Mouse (Mus musculus) forebrain, embryonic 13.5 days (tissue): ENCODE results near the gene Atoh1. TPM values are rescaled to one million over a fixed set of nuclear protein-coding genes. Genes with fewer than 3 reads are reported as not detected.

ENCODE experiments used
- ATAC-seq: fragments of 200-750 bp; cut with Nextera tagmentation; 2 replicates; pipeline ENCODE4 v1.8.0; 2017
- H3K27ac ChIP-seq: fragments of 300-500 bp; sonication (generic); 2 replicates; pipeline ENCODE4 v1.5.1; 2015; ENCODE audit warnings: inconsistent platforms, mild to moderate bottlenecking, moderate library complexity
- H3K27me3 ChIP-seq: fragments of 300-500 bp; sonication (generic); 2 replicates; pipeline ENCODE4 v1.6.1; 2015; ENCODE audit warnings: mild to moderate bottlenecking, inconsistent platforms
- H3K36me3 ChIP-seq: fragments of 300-500 bp; sonication (generic); 2 replicates; pipeline ENCODE4 v1.6.1; 2015; ENCODE audit warnings: mild to moderate bottlenecking, inconsistent platforms; ENCODE audit not compliant: poor library complexity, severe bottlenecking
- H3K4me1 ChIP-seq: fragments of 300-500 bp; sonication (generic); 2 replicates; pipeline ENCODE4 v1.6.1; 2015; ENCODE audit warnings: inconsistent platforms
- H3K4me2 ChIP-seq: fragments of 300-500 bp; sonication (generic); 2 replicates; pipeline ENCODE4 v1.6.1; 2015; ENCODE audit warnings: inconsistent platforms, mild to moderate bottlenecking, moderate library complexity
- H3K4me3 ChIP-seq: fragments of 300-500 bp; sonication (generic); 2 replicates; pipeline ENCODE4 v1.5.1; 2015; ENCODE audit warnings: mild to moderate bottlenecking, inconsistent platforms
- H3K9ac ChIP-seq: fragments of 300-500 bp; sonication (generic); 2 replicates; pipeline ENCODE4 v1.6.1; 2015; ENCODE audit warnings: mild to moderate bottlenecking, inconsistent platforms
- H3K9me3 ChIP-seq: fragments of 300-500 bp; sonication (generic); replicated peaks from 2 replicates; pipeline ENCODE4 v1.6.1; 2016; ENCODE audit warnings: inconsistent platforms
- WGBS: fragments of 180-500 bp; shearing (Covaris S2); methylation state at CpG from one replicate; pipeline ENCODE4 v1.1.7; 2015; 5-methylcytosine and 5-hydroxymethylcytosine counted together
- polyA plus RNA-seq: library from polyadenylated mRNA; unstranded; fragments of >200 nt; fragmentation: Nextera tagmentation; extraction: Ambion mirVana; gene quantifications from 2 replicates; pipeline ENCODE4 v1.2.1, GENCODE M21; 2015

The Atoh1 gene
- polyA plus RNA-seq = not detected in 2 replicates

GRCm38 (mm10) chr6:64728499-64729198 is at the start of gene Atoh1:
Atoh1 (plus strand) TSS chr6:64729125.
- ATAC-seq = peak; percentile 83
- under 1% methylated on average over 34 of the region's 34 CpGs for WGBS

DNA sequence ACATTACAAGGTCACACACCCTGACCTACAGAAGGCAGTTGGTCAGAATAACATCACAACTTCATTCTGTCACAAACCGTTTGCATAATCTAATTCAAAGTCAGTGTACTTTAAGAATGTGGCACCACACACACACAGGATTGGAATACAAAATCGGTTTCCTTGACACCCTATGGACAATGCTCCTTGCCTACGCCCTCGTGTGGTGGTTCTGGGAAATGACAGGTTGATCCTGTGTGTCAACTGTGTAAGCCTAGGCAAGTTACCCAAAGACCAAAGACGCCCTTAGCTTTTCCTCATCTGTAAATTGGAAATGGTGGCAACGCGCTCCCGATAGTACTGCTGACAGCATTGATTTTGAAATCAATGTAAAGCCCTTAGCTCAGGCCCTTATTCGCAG is 45.0 kb upstream of the Atoh1 start:
- 36% methylated on average over 9 of the region's 9 CpGs for WGBS
- no peaks in the 10 kb centered on the region for H3K27me3 ChIP-seq
- no peak overlapping the region for H3K9ac ChIP-seq
- no peaks in the 10 kb centered on the region for H3K9me3 ChIP-seq
- no peaks in the 10 kb centered on the region for H3K36me3 ChIP-seq
- no peak overlapping the region for H3K27ac ChIP-seq
- peaks cover 10% of the 10 kb centered on the region for H3K4me1 ChIP-seq
- no peak overlapping the region for H3K4me3 ChIP-seq
- H3K4me2 ChIP-seq = no peak overlapping the region
- peak; percentile 52; the same call in 1 of the 2 replicates for ATAC-seq

More at GRCm38 (mm10) chr6:64728499-64729198, at the start of gene Atoh1:
- Histone ChIP-seq H3K4me1 (peaks cover 30% of the 10 kb centered on the region), H3K4me3 (peak within 1 kb of the TSS; percentile 46), H3K9me3 (no peaks in the 10 kb centered on the region), H3K4me2 (peak within 1 kb of the TSS; percentile 82), H3K36me3 (no peaks in the 10 kb centered on the region), H3K27me3 (peaks cover 69% of the 10 kb centered on the region), H3K27ac (no peak within 1 kb of the TSS), H3K9ac (peak within 1 kb of the TSS; percentile 22)

DNA sequence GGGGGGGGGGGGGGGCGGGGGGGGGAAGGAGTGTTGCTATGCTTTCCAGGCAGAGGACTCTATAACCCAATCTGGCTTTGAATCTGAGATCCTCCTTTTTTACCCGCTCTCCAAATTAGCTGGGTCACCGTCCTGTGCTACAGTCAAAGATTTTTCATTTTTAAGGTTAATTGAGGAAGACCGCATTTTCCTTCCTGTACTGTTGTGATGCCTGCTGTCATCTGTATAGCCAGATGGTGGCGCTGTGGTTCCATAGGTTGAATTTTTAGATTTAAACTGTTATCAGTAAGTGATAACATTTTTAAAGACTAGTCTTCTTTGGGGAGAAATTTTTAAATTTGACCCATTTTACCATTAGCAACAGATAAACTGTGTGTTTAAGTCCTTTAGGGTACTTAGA is 44.0 kb upstream of the Atoh1 start:
- H3K4me3 ChIP-seq = no peak overlapping the region
- peak overlapping the region; percentile 32; the same call in 1 of the 2 replicates for H3K4me2 ChIP-seq
- peak; percentile 48; the same call in 1 of the 2 replicates for ATAC-seq
- WGBS = 7% methylated on average over 5 of the region's 5 CpGs
- no peaks in the 10 kb centered on the region for H3K27me3 ChIP-seq
- no peak overlapping the region for H3K9ac ChIP-seq
- no peak overlapping the region for H3K27ac ChIP-seq
- H3K36me3 ChIP-seq = no peaks in the 10 kb centered on the region
- peaks cover 11% of the 10 kb centered on the region for H3K4me1 ChIP-seq
- H3K9me3 ChIP-seq = no peaks in the 10 kb centered on the region

DNA sequence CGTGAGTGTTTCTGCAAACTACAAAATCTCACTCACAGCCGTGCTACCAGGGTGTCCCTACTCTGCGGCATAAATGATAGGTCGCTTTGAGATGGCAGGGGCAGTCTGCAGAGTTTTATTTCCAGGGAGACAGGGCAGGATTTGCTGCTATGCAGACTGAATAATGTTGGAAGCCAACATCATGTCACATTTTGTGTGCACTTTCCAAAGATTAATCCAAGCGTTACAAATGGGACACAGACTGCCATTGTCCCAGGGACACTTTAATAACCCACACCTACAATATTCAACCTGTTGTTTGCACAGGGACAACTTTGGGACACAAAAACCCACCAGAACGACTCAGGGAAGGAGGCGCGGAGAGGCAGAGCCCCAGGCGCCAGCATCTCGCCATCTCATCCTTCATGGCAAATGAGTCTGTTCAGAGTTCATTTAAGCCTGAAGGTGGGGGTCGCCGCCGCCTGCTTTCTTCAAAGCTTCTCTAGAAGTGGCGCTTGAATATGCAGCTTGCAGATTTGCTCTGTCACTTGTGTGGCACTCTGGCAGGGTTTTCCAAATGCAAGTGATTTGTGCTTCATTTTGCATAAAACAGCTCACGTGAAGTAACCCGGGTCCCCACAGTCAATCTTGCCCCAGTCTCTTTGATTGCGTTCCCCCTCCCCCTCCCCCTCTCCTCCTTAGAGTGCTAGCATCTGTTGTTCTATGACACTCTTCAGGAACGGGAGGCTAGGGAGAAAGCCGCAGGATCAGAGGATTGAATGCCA is 40.6 kb upstream of the Atoh1 start:
- Histone ChIP-seq H3K4me2 (peak overlapping the region; percentile 56), H3K4me1 (peaks cover 11% of the 10 kb centered on the region), H3K36me3 (no peaks in the 10 kb centered on the region), H3K9ac (peak overlapping the region; percentile 1; the same call in 1 of the 2 replicates), H3K27ac (peak overlapping the region; percentile 10; the same call in 1 of the 2 replicates), H3K9me3 (no peaks in the 10 kb centered on the region), H3K27me3 (no peaks in the 10 kb centered on the region), H3K4me3 (peak overlapping the region; percentile 21)
- peak; percentile 77 for ATAC-seq
- 2% methylated on average over 19 of the region's 19 CpGs for WGBS

- Histone ChIP-seq H3K36me3 (no peaks in the 10 kb centered on the region), H3K9me3 (no peaks in the 10 kb centered on the region), H3K4me2 (no peak overlapping the region), H3K27me3 (no peaks in the 10 kb centered on the region), H3K4me1 (0 out of 2 replicates have a peak, but pooled peaks cover 7% of the 10 kb centered on the region), H3K27ac (no peak overlapping the region), H3K4me3 (no peak overlapping the region), H3K9ac (no peak overlapping the region)
- no peak for ATAC-seq
- 26% methylated on average over 7 of the region's 7 CpGs for WGBS
Measured at GRCm38 (mm10) chr6:64694688-64695087, 34.2 kb upstream of the Atoh1 start.

DNA sequence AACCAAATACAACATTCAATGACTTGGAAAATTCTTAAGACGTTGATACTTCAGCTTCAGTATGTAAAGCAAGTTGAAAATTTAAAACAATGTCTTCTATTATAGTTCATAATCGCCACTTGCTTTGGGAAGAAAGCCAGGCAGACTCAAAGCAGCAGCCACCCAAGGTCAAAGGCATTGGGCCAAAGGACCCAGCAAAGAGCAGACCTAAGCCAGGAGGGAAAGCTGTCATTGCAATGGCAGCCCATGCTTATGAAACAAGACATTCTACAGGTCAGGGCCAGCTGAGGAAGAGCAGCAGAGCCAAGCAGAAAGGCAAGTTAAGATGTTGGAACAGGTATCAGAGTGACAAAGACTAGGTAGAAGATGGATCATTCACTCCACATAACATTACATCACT is 25.3 kb upstream of the Atoh1 start:
- H3K4me2 ChIP-seq = no peak overlapping the region
- H3K4me3 ChIP-seq = no peak overlapping the region
- no peaks in the 10 kb centered on the region for H3K36me3 ChIP-seq
- ATAC-seq = no peak
- no peaks in the 10 kb centered on the region for H3K4me1 ChIP-seq
- WGBS = 85% methylated on average over 2 of the region's 2 CpGs
- H3K27ac ChIP-seq = no peak overlapping the region
- H3K9me3 ChIP-seq = no peaks in the 10 kb centered on the region
- no peaks in the 10 kb centered on the region for H3K27me3 ChIP-seq
- H3K9ac ChIP-seq = no peak overlapping the region

- Histone ChIP-seq H3K4me3 (peak overlapping the region; percentile 46), H3K27ac (no peak overlapping the region), H3K4me1 (peaks cover 30% of the 10 kb centered on the region), H3K27me3 (peaks cover 61% of the 10 kb centered on the region), H3K9ac (no peak overlapping the region), H3K36me3 (no peaks in the 10 kb centered on the region), H3K4me2 (peak overlapping the region; percentile 82), H3K9me3 (no peaks in the 10 kb centered on the region)
- ATAC-seq = 0 out of 2 replicates have a peak, but pooled peaks have one; percentile 33
- WGBS = under 1% methylated on average over 29 of the region's 29 CpGs
Measured at GRCm38 (mm10) chr6:64727751-64728403, 1.0 kb upstream of the Atoh1 start.

DNA sequence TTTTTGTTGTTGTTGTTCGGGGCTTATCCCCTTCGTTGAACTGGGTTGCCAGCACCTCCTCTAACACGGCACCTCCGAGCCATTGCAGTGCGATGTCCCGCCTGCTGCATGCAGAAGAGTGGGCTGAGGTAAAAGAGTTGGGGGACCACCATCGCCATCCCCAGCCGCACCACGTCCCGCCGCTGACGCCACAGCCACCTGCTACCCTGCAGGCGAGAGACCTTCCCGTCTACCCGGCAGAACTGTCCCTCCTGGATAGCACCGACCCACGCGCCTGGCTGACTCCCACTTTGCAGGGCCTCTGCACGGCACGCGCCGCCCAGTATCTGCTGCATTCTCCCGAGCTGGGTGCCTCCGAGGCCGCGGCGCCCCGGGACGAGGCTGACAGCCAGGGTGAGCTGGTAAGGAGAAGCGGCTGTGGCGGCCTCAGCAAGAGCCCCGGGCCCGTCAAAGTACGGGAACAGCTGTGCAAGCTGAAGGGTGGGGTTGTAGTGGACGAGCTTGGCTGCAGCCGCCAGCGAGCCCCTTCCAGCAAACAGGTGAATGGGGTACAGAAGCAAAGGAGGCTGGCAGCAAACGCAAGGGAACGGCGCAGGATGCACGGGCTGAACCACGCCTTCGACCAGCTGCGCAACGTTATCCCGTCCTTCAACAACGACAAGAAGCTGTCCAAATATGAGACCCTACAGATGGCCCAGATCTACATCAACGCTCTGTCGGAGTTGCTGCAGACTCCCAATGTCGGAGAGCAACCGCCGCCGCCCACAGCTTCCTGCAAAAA is 496 bp downstream of the Atoh1 start:
- Histone ChIP-seq H3K27ac (no peak overlapping the region), H3K4me3 (peak overlapping the region; percentile 46), H3K4me1 (peaks cover 38% of the 10 kb centered on the region), H3K36me3 (no peaks in the 10 kb centered on the region), H3K9me3 (no peaks in the 10 kb centered on the region), H3K4me2 (peak overlapping the region; percentile 82), H3K27me3 (peaks cover 77% of the 10 kb centered on the region), H3K9ac (peak overlapping the region; percentile 22)
- WGBS = under 1% methylated on average over 53 of the region's 53 CpGs
- ATAC-seq = peak; percentile 59

DNA sequence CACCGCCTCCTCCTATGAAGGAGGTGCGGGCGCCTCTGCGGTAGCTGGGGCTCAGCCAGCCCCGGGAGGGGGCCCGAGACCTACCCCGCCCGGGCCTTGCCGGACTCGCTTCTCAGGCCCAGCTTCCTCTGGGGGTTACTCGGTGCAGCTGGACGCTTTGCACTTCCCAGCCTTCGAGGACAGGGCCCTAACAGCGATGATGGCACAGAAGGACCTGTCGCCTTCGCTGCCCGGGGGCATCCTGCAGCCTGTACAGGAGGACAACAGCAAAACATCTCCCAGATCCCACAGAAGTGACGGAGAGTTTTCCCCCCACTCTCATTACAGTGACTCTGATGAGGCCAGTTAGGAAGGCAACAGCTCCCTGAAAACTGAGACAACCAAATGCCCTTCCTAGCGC is 1.1 kb downstream of the Atoh1 start:
- under 1% methylated on average over 19 of the region's 19 CpGs for WGBS
- ATAC-seq = no peak
- no peak overlapping the region for H3K9ac ChIP-seq

DNA sequence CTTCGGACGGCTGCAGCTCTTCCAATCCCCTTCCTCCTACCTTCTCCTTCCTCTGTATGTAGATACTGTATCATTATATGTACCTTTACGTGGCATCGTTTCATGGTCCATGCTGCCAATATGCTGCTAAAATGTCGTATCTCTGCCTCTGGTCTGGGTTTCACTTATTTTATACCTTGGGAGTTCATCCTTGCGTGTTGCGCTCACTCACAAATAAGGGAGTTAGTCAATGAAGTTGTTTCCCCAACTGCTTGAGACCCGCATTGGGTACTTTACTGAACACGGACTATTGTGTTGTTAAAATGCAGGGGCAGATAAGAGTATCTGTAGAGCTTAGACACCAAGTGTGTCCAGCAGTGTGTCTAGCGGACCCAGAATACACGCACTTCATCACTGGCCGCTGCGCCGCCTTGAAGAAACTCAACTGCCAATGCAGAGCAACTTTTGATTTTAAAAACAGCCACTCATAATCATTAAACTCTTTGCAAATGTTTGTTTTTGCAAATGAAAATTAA is 1.6 kb downstream of the Atoh1 start:
- no peak overlapping the region for H3K4me2 ChIP-seq
- peak overlapping the region; percentile 46; the same call in 1 of the 2 replicates for H3K4me3 ChIP-seq
- no peaks in the 10 kb centered on the region for H3K36me3 ChIP-seq
- no peak overlapping the region for H3K9ac ChIP-seq
- no peak for ATAC-seq
- H3K9me3 ChIP-seq = no peaks in the 10 kb centered on the region
- peaks cover 43% of the 10 kb centered on the region for H3K4me1 ChIP-seq
- WGBS = 2% methylated on average over 14 of the region's 14 CpGs
- peaks cover 88% of the 10 kb centered on the region for H3K27me3 ChIP-seq
- no peak overlapping the region for H3K27ac ChIP-seq

More for the DNA sequence above, 1.1 kb downstream of the Atoh1 start:
- Histone ChIP-seq H3K27ac (no peak overlapping the region), H3K36me3 (no peaks in the 10 kb centered on the region), H3K4me2 (peak overlapping the region; percentile 82), H3K27me3 (peaks cover 83% of the 10 kb centered on the region), H3K4me1 (peaks cover 43% of the 10 kb centered on the region), H3K4me3 (peak overlapping the region; percentile 46), H3K9me3 (no peaks in the 10 kb centered on the region)

DNA sequence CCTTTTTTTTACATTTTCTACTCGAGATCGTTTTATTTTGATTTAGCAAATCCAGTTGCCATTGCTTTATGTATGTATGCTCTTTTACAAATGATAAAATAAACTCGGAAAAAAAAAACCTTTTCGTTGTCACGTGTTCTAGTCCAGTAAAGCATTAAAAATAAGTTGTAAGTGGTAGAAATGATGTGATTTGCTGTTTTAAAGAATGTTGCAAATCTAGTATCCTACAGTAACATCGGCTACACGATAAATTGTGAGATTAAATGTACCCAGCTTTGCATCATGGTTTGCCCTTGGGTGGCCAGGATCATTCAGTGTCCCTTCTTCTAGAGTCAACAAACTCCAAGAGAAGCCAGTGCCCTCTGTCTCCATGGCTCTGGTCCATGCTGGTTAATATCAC is 2.2 kb downstream of the Atoh1 start:
- WGBS = 5% methylated on average over 7 of the region's 7 CpGs
- Histone ChIP-seq H3K9me3 (no peaks in the 10 kb centered on the region), H3K36me3 (no peaks in the 10 kb centered on the region), H3K4me3 (no peak overlapping the region), H3K9ac (no peak overlapping the region), H3K27ac (no peak overlapping the region), H3K4me1 (peaks cover 43% of the 10 kb centered on the region), H3K27me3 (peaks cover 93% of the 10 kb centered on the region), H3K4me2 (no peak overlapping the region)
- no peak for ATAC-seq
